Mouse (Mus musculus): Measurements from ENCODE around the gene Gm9008. TPM values are rescaled to one million over a fixed set of nuclear protein-coding genes. Genes with fewer than 3 reads are reported as not detected.
"Not testable (repeated sequence)": the region's sequence is repeated elsewhere in the genome, so short reads cannot be mapped to it uniquely, and the experiment has no call there.

Gene Gm9008
- 0.20 and 0.25 TPM in 2 replicates for polyA plus RNA-seq (2014; fragmentation: Nextera tagmentation; extraction: Ambion mirVana)

DNA sequence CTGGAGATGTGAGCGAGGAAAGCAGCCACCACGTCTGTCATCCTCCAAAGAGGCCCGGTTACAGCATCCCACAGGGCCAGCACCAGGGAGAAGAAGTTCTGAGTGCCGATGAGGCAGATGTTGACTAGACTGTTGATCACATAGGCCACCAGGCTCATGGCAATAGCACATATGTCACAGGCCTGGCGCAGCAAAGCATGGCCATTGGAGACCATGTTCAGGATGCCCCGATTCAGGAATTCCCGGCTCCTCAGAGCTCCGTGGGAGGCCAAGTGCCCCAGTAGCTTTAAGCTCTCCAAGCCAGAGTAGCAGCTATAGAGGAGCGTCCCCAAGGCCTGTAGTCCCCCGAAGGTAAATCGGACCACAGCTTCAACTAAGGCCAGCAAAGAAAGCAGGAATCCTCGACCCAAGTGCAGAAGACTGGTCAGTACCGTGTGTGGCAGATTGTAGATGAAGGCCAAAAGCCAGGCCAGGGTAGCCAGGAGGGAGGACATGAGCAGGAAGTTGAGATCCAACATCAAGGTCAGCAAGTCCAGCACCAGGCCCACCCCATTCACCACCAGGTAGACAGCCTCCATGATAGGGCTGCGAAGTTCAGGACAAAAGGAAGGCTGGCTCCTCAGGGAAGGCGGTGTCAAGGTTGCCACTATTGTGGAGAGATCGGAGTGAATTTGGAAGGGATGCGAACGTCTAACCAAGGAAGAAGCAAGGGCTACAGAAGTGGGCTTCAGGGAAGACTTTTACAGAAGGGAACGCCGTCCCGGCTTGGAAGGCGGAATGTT lies at the start of gene Gm9008:
TSS of gene Gm9008 (minus strand) at position 731 of the 782 bp plus-strand sequence.
- H3K9ac ChIP-seq (replicated peaks; ENCODE audit: low read depth, low read length); ATAC-seq (ENCODE audit: insufficient number of reproducible peaks, insufficient read depth, low FRiP score, low read depth); H3K27me3 ChIP-seq (ENCODE audit: control insufficient read depth, insufficient read depth, low read length); H3K4me3 ChIP-seq (ENCODE audit: low read depth, low read length); H3K4me2 ChIP-seq (replicated peaks; ENCODE audit: low read depth, low read length); H3K27ac ChIP-seq (ENCODE audit: low read length); H3K9me3 ChIP-seq (ENCODE audit: control insufficient read depth, low read depth, low read length); H3K4me1 ChIP-seq (ENCODE audit: control insufficient read depth, insufficient read depth, low read length); H3K36me3 ChIP-seq (ENCODE audit: control insufficient read depth, insufficient read depth, low read length): not testable (repeated sequence)
- WGBS = 90% methylated on average over 17 of the region's 22 CpGs

DNA sequence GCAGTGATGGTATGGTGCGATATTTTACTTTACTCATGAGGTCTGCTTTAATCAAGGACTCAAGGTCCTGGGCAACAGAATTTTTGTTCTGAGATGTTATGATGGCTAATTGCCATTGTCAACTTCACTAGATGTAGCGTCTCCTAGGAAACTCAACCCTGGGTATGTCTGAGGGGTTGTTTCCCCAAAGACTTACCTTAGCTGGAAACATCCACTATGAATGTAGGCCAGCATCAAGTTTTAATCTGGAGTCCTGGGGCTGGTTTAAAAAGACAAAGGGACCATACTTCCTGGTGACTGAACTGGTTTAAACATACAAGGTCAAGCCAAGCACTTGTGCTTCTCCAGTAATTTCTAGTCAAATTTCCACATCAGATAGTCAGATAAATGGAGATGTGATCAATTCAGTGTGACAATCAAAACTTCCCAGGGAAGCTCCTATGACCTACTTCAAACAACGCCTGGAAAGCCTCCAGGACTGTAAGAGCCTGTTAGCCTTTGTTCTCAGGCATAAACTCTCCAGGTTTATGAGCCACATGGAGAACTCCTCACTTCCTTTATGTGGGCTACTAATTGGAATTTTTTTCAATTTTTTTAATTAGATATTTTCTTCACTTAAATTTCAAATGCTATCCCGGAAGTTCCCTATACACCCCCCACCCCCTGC lies 24.5 kb upstream of the Gm9008 start:
- no peak overlapping the region for H3K4me2 ChIP-seq (replicated peaks; ENCODE audit: low read depth, low read length)
- no peaks in the 10 kb centered on the region for H3K36me3 ChIP-seq (ENCODE audit: control insufficient read depth, insufficient read depth, low read length)
- no peaks in the 10 kb centered on the region for H3K4me1 ChIP-seq (ENCODE audit: control insufficient read depth, insufficient read depth, low read length)
- no peak overlapping the region for H3K9ac ChIP-seq (replicated peaks; ENCODE audit: low read depth, low read length)
- H3K9me3 ChIP-seq (ENCODE audit: control insufficient read depth, low read depth, low read length) = no peaks in the 10 kb centered on the region
- H3K27me3 ChIP-seq (ENCODE audit: control insufficient read depth, insufficient read depth, low read length) = no peaks in the 10 kb centered on the region
- WGBS = 90% methylated on average over 4 of the region's 4 CpGs
- ATAC-seq (ENCODE audit: insufficient number of reproducible peaks, insufficient read depth, low FRiP score, low read depth) = no peak
- no peak overlapping the region for H3K27ac ChIP-seq (ENCODE audit: low read length)
- no peak overlapping the region for H3K4me3 ChIP-seq (ENCODE audit: low read depth, low read length)

DNA sequence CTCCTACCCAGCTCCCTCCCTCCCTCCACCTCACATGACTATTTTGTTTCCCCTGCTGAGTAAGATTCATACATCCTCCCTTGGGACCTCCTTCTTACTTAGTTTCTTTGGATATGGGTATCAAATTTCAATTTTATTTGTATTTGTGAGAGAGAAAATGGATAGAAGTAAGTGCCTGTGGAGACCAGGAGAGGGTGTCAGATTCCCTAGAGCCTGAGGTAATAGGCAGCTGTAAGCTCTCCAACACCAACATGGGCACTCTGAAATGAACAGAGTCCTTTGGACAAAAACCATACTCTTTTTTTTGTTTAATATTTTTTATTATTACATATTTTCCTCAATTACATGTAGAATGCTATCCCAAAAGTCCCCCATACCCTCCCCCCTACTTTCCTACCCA lies 12.6 kb upstream of the Gm9008 start:
- no peak overlapping the region for H3K9ac ChIP-seq (replicated peaks; ENCODE audit: low read depth, low read length)

DNA sequence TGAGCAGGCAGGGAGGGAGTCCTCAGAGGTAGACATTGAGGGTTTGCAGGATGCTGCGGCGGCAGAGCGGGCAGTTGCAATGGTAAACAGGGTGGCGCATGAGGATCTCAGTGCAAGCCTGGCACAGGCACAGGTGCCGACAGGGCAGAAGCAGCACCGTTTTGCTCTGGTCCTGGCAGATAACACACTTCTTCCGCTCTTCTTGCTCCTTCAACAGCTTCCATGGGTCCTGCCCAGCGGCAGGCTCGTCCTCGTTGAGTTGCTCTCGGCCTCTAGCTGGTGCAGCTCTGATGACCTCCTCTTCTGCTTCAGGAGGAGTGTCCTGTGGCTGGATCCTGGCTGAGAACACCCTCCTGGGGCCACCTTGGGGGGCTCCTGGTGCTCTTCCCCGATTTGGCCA lies 1.2 kb downstream of the Gm9008 start:
- ATAC-seq (ENCODE audit: insufficient number of reproducible peaks, insufficient read depth, low FRiP score, low read depth); H3K4me2 ChIP-seq (replicated peaks; ENCODE audit: low read depth, low read length); H3K4me3 ChIP-seq (ENCODE audit: low read depth, low read length); H3K27me3 ChIP-seq (ENCODE audit: control insufficient read depth, insufficient read depth, low read length); H3K9me3 ChIP-seq (ENCODE audit: control insufficient read depth, low read depth, low read length); H3K4me1 ChIP-seq (ENCODE audit: control insufficient read depth, insufficient read depth, low read length); H3K36me3 ChIP-seq (ENCODE audit: control insufficient read depth, insufficient read depth, low read length); H3K27ac ChIP-seq (ENCODE audit: low read length); H3K9ac ChIP-seq (replicated peaks; ENCODE audit: low read depth, low read length): not testable (repeated sequence)
- 92% methylated on average over 11 of the region's 12 CpGs for WGBS

More for the DNA sequence above, 12.6 kb upstream of the Gm9008 start:
- H3K36me3 ChIP-seq (ENCODE audit: control insufficient read depth, insufficient read depth, low read length) = no peaks in the 10 kb centered on the region
- H3K4me1 ChIP-seq (ENCODE audit: control insufficient read depth, insufficient read depth, low read length) = no peaks in the 10 kb centered on the region
- no peaks in the 10 kb centered on the region for H3K9me3 ChIP-seq (ENCODE audit: control insufficient read depth, low read depth, low read length)
- ATAC-seq (ENCODE audit: insufficient number of reproducible peaks, insufficient read depth, low FRiP score, low read depth) = no peak
- no peak overlapping the region for H3K4me2 ChIP-seq (replicated peaks; ENCODE audit: low read depth, low read length)
- no peak overlapping the region for H3K4me3 ChIP-seq (ENCODE audit: low read depth, low read length)
- H3K27me3 ChIP-seq (ENCODE audit: control insufficient read depth, insufficient read depth, low read length) = no peaks in the 10 kb centered on the region
- H3K27ac ChIP-seq (ENCODE audit: low read length) = no peak overlapping the region

DNA sequence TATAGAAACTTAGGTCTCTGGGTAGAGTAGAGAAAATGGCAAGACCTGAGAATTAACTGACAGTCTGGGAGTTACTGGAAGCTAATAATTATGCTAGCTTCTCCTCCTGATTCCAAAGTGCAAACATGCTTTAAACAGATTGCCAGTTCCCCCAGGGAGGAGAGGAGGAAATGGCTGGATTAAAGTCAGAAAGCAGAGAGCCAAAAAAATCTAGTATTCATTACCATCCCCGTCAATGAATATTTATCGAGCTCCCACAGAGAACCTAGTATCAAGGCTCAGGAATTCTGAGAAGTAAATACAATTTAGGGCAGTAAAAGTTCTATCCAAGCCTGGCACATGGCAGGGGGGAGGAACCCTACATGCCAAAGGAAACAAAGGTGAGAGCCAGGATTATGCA lies 29.4 kb downstream of the Gm9008 start:
- Histone ChIP-seq H3K9me3 (ENCODE audit: control insufficient read depth, low read depth, low read length) (no peaks in the 10 kb centered on the region), H3K27ac (ENCODE audit: low read length) (no peak overlapping the region), H3K4me2 (replicated peaks; ENCODE audit: low read depth, low read length) (no peak overlapping the region), H3K36me3 (ENCODE audit: control insufficient read depth, insufficient read depth, low read length) (no peaks in the 10 kb centered on the region), H3K4me3 (ENCODE audit: low read depth, low read length) (no peak overlapping the region), H3K9ac (replicated peaks; ENCODE audit: low read depth, low read length) (no peak overlapping the region), H3K27me3 (ENCODE audit: control insufficient read depth, insufficient read depth, low read length) (no peaks in the 10 kb centered on the region), H3K4me1 (ENCODE audit: control insufficient read depth, insufficient read depth, low read length) (no peaks in the 10 kb centered on the region)
- WGBS = 43% methylated on average over 2 of the region's 2 CpGs
- ATAC-seq (ENCODE audit: insufficient number of reproducible peaks, insufficient read depth, low FRiP score, low read depth) = no peak
